ENCODE assay signal across 8 mouse cellular contexts in the genomic region with DNA sequence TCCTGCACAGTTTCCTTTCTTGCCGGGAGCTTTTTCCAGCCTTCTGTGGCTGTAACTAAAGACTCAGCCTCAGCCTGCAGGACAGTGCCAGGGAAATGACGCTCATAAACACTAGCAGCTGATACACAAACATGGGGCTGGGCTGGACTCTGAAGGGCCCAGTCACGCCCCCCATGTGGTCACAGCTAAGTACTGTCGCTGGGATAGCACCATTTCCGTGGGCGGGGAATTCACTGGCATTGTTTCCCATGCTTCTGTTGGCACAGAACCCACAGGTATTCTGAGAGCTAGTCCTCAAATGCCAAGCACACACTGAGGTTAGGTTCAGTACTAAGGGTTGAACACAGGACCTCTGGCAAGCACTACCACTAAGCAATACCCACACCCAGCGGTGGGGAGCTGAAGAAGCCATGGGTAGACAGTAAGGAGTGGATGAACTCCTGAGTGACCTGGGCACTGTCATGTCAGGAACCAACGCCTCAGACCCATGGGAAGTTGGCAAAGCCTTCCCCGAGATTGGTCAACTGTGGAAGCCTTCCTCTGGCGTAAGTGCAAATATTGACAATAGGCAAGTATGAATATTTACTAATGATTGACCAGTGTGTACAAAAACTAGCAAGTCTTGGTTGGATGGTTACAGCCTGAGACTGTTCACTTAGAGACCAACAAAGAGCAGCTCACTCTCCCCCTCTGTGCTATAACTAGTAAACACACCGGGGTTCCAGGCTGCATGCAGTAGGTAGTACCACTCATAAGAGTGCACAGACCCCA. TPM values are rescaled to one million over a fixed set of nuclear protein-coding genes. Genes with fewer than 3 reads are reported as not detected.
DNase-seq lines count a peak whose midpoint lies in the region.

No protein-coding gene starts in this region.

- peak; percentile 18 for DNase-seq in adrenal gland, postnatal 10 days
- DNase-seq in adrenal gland, postnatal 25 days = no peak
- DNase-seq in right cerebral cortex, postnatal 14 days = peak; percentile 35
- DNase-seq in right cerebral cortex, postnatal 25 days = no peak
- DNase-seq in kidney, postnatal 4 days = peak; percentile 56 to 67
- DNase-seq in skeletal muscle tissue, adult 2 months (ENCODE audit: low read depth, low spot score) = peak; percentile 70
- DNase-seq in thymus, postnatal 14 days = no peak
- DNase-seq in Muller cell, postnatal 12 days (ENCODE audit: inconsistent ontology term) = no peak

RNA-seq across cellular contexts. Expression of a gene that starts 38.2 kb away (rescaled TPM):
- 10 to 100 TPM in 1 of 2 experiments, 1 to 10 TPM in 1; 7.8 to 10.1 TPM for total RNA-seq in adrenal gland, postnatal 10 days (2021)
- total RNA-seq in adrenal gland, postnatal 25 days (2021) = 8.1 and 8.4 TPM in 2 replicates

RNA-seq across cellular contexts. Expression of a gene that starts 41.5 kb away (rescaled TPM):
- 100 to 1,000 TPM; 310 to 317 TPM for total RNA-seq in adrenal gland, postnatal 10 days (2021)
- 126 and 129 TPM in 2 replicates for total RNA-seq in adrenal gland, postnatal 25 days (2021)

RNA-seq across cellular contexts. Expression of a gene that starts 45.2 kb away (rescaled TPM):
- 1 to 10 TPM; 6.5 to 7.1 TPM for total RNA-seq in adrenal gland, postnatal 10 days (2021)
- total RNA-seq in adrenal gland, postnatal 25 days (2021) = 3.0 and 6.0 TPM in 2 replicates

RNA-seq across cellular contexts. Expression of a gene that starts 50.0 kb away (rescaled TPM):
- total RNA-seq in adrenal gland, postnatal 10 days (2021) = 100 to 1,000 TPM in 1 of 2 experiments, 10 to 100 TPM in 1; 55.3 to 197 TPM
- total RNA-seq in adrenal gland, postnatal 25 days (2021) = 21.0 and 21.2 TPM in 2 replicates

RNA-seq across cellular contexts. Expression of a gene that starts 51.0 kb away (rescaled TPM):
- 10 to 100 TPM in 1 of 2 experiments, 1 to 10 TPM in 1; 5.1 to 13.5 TPM for total RNA-seq in adrenal gland, postnatal 10 days (2021)
- 2.0 and 2.9 TPM in 2 replicates for total RNA-seq in adrenal gland, postnatal 25 days (2021)

Comparison
In these comparisons a context has a peak if more than half of its experiments do, and no peak if none do; other contexts are left out.
1. DNase-seq: peak in adrenal gland, postnatal 10 days (single experiment), right cerebral cortex, postnatal 14 days (single experiment), kidney, postnatal 4 days (2 of 2) and skeletal muscle tissue, adult 2 months (single experiment); none in adrenal gland, postnatal 25 days (single experiment), right cerebral cortex, postnatal 25 days (single experiment), thymus, postnatal 14 days (single experiment) and Muller cell, postnatal 12 days (single experiment).